Mouse (Mus musculus): ENCODE measurements around the gene Dnah10.

- TF ChIP-seq POLR2A (IDR thresholded peaks at IDR 0.05; ENCODE audit: low read depth, low read length) (no peak), CTCF (IDR thresholded peaks at IDR 0.05; ENCODE audit: borderline replicate concordance, insufficient read depth, low read length) (no peak)
These were observed 136.6 kb downstream of the Dnah10 start for GRCm38 (mm10) chr5:124861463-124861862.
